Mouse (Mus musculus) testis, adult 2 months (tissue): ENCODE measurements around the gene Gm42420.

Experiments used
- CTCF ChIP-seq: fragments of 200-500 bp; IDR thresholded peaks from 2 replicates; pipeline ENCODE4 v1.5.1; 2012; ENCODE audit warnings: low read depth, mild to moderate bottlenecking, inconsistent platforms, low read length, moderate library complexity; ENCODE audit not compliant: control insufficient read depth, insufficient read depth, insufficient replicate concordance
- POLR2A ChIP-seq: fragments of 200-500 bp; IDR thresholded peaks from 2 replicates; pipeline ENCODE4 v1.6.1; 2012; ENCODE audit warnings: low read depth, mild to moderate bottlenecking, inconsistent platforms, low read length, moderate library complexity; ENCODE audit not compliant: control insufficient read depth

DNA sequence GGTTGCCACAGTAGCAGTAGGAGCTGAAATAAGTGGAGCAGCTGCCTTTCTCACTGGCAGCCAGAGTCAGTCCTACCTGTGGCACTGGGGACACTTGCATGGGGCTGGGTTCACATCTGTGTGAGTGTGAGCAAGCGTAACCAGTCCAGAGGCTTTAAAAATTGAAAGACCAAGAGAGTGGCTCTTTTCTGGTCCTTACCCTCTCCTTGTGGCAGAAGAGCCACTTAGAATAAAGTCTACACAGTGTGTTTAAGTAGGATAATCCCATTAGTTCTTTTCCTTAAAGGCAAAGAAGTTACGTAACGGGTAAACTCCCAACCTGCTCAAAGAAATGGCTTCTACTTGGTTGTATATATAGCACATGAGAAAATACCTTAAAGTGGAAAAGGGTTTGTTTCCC lies 15.3 kb downstream of the Gm42420 start:
- TF ChIP-seq POLR2A (no peak), CTCF (no peak)
